Mouse (Mus musculus) CH12F3 (cell line): Measurements from ENCODE around the gene Acsl5.

Experiments used
- in situ Hi-C: fragments of 300-500 bp; cut with MboI; formaldehyde crosslinking; loops from 2 replicates; pipeline ENCODE4 v1.14.3; 2020; ENCODE audit warnings: low sequenced_read_pairs

Acsl5 gene

GRCm38 (mm10) chr19:55251383-55252124 lies at the start of gene Acsl5:
TSS of gene Acsl5 (plus strand) at chr19:55251938.
- in situ Hi-C loops: no loop called here

GRCm38 (mm10) chr19:55206482-55207138 lies 45.1 kb upstream of the Acsl5 start:
- in situ Hi-C loops: loop anchor here (10.0 kb wide), 1 partner anchor 142 kb away; no protein-coding TSS in a partner anchor

DNA sequence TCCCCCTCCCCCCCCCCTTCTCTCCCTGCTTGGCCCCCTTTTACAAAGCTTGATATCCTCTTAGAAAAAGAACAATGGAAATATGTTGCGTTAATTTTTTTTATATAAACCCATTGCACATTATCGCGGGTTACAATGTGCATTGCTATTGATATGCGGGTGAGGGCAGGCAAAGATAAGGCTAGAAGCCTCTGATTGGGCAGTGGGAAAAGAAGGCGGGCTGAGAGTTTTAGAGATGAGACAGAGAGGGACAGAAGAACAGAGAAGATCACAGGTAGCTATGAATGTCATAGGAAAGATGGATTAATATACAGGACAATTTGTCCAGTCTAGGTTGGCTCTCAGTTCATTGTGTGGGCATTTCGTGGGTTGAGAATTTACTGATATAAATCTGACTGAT lies 44.5 kb upstream of the Acsl5 start:
- in situ Hi-C loops: loop anchor here (10.0 kb wide), 1 partner anchor 142 kb away; no protein-coding TSS in a partner anchor

DNA sequence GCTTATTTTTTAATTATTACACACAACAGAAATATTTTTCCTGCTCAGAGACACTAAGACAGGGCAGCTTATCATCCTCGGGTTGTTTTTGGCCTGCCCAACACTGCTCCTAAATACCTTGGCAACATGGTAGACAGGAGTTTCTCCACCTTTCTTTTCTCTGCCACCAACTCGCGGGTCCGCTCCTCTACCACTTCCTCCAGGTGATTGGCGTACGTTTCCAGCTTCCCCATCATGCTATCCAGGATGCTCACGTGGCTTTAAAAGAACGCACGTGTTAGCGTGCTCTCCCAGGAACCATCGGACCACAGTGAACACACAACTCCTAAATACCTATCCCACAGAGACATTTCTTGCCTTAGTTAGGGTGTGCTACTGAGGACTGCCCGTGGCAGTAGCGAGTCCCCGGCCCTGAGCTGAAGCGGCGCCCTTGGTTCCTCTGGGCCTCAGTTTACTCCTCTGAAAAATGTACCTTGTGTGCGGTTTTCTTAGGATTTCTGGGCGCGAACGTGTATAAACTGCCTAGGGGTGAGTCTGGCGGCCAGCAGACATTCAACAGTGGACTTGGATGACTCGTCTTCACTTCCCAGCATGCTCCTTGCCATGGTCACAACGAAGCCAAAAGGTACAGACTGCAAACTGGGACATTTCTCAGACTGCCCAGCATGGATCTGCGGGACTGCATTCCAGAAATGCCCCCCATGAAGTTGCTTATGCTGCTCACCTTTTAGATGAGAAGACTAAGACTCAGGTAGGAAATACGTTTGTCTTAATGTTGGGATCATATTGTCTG lies 43.8 kb upstream of the Acsl5 start:
- in situ Hi-C loops: loop anchor here (10.0 kb wide), 1 partner anchor 143 kb away; no protein-coding TSS in a partner anchor

DNA sequence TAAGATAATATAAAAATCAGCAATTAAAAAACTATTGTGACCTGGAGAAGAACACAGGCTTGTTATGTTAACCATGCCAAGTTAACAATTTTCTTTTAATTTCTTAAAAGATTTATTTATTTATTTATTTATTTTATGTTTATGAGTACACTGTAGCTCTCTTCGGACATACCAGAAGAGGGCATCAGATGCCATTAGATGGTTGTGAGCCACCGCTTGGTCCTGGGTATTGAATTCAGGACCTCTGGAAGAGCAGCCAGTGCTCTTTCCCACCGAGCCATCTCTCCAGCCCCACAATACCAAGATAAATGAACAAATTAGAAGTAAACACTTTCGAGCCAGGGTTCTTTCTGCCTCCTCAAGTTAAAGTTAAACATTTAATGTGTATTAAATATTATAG lies 43.1 kb upstream of the Acsl5 start:
- in situ Hi-C loops: loop anchor here (10.0 kb wide), 1 partner anchor 144 kb away; no protein-coding TSS in a partner anchor

DNA sequence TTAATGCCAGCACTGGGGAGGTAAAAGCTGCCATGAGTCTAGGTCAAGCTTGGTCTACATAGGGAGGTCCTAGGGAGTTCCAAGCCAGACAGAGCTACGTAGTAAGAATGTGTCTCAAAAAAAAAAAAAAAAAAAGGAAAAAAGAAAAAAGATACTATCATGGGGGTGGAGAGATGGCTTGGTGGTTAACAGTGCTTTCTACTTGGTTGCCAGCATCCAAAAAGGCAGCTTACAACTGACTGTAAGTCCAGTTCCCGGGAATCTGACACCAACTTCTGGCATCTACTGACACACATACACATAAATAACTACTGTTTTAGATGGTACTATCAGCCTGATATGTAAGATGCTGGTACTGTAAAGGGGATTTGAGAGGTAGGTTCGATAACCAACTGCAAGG lies 42.7 kb upstream of the Acsl5 start:
- in situ Hi-C loops: loop anchor here (10.0 kb wide), 1 partner anchor 144 kb away; no protein-coding TSS in a partner anchor

DNA sequence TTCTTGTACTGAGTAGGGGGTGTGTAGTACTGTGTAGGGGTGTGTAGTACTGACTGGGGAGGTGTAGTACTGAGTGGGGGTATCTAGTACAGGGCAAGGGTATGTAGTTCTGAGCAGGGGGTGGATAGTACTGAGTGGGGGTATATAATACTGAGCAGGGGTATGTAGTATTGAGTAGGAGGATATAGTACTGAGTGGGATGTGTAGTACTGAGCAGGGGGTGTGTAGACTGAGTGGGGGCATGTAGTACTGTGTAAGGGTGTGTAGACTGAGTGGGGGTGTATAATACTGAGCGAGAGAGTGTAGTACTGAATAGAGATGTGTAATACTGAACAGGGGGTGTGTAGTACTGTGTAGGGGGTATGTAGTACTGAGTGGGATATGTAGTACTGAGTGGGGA lies 40.0 kb upstream of the Acsl5 start:
- in situ Hi-C loops: no loop called here

DNA sequence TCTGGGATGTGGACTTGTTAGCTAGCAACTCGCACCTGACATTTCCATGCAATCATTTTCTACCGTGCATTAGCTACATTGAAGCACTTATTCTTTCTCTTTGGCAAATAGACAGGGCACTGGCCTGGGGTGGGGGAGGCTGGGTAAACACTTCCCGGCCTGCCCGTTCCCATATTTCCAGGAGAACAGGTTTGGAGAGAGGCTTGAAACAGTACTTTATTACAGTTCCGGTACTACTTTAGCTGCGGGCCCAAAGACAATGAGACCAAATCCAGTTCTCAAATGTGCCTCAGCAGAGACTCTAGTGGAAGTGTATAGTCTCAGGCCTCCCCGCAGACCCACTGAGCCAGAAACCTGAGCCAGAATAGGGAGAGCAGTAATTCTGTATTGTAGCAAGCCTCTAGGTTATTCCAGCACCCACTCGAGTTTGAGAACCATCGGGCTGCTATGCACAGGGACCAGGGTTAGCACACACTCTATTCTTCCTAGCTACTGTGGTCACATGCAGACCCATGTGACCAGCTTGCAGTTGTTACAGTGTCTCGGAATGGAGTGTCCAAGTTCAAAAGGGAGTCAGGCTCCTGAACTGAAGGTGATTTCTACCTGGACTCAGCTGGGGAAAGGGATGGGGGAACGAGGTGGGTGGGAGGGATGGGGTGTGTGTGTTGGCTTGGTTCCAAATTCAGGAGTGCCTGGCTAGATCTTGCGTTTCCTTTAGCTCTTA lies 38.0 kb upstream of the Acsl5 start:
- in situ Hi-C loops: no loop called here

GRCm38 (mm10) chr19:55216876-55217275 lies 34.9 kb upstream of the Acsl5 start:
- in situ Hi-C loops: no loop called here

GRCm38 (mm10) chr19:55217365-55217764 lies 34.4 kb upstream of the Acsl5 start:
- in situ Hi-C loops: no loop called here

DNA sequence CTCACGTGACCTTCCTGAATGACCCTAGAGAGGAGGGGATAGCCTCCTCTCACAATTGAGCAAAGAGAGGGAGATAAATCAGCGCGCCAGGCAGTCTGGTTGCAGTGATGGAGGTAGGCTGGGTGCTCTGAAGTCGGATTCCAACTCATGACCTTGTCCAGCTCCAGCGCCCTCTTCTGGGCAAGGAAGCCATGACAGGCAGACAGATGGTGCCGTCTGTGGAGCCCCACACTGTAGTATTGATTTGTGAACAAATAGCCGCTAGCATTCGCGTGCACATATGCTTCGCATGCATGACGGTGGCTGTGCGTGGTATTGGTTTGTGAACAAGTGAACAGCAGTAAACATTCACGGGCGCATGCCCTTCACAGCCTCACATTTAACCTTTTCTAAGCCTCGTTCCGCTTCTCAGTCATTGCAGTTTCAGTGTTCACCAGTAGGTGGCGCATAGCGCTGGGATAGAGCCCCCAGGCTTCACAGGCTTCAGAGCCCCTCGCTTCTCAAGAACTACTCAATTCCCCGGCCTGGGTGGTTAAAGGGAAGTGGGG lies 33.5 kb upstream of the Acsl5 start:
- in situ Hi-C loops: no loop called here

GRCm38 (mm10) chr19:55218741-55219221 lies 33.0 kb upstream of the Acsl5 start:
- in situ Hi-C loops: no loop called here

DNA sequence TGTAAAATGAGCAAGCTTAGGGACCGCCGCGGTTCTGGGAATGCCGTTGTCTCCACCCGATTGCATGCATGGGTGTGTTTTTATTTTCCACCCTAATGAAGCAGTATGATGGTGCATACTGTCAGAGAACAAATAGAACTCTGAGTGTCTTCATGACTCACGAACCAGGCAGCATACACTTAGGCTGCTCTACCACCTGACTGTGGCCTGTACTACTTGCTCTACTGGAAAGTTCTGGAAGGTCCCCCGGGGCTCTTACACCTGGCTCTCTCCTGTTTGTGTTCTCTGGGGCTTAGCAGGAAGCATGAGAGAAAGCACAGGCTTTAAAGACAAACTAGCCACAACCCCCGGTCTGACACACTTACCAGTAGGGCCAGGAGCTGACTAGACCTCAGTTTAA lies 32.4 kb upstream of the Acsl5 start:
- in situ Hi-C loops: no loop called here

- in situ Hi-C loops: no loop called here
Measured at GRCm38 (mm10) chr19:55221208-55221607, 30.5 kb upstream of the Acsl5 start.

GRCm38 (mm10) chr19:55222268-55222667 lies 29.5 kb upstream of the Acsl5 start:
- in situ Hi-C loops: no loop called here

GRCm38 (mm10) chr19:55226621-55227020 lies 25.1 kb upstream of the Acsl5 start:
- in situ Hi-C loops: no loop called here

DNA sequence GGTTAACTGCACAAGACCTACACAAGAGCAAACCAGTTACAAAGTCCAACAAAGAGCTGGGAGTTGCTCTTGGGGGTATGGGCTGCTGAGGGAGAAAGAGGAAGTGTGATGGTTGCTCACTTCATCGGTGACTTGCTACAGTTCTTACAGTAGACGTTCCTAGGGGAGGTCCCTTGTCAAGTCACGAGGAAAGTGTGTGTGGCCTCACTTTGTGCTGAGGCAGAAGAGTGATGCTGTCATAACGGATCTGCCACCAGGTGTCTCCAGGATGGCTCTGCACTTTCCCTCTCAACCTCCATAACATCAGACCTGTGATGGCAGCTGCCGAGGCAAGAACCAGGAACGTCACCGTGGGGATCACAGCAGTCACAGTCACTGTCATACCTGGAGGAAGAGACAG lies 24.6 kb upstream of the Acsl5 start:
- in situ Hi-C loops: no loop called here

- in situ Hi-C loops: no loop called here
Measured at GRCm38 (mm10) chr19:55231081-55231480, 20.7 kb upstream of the Acsl5 start.

- in situ Hi-C loops: no loop called here
Measured at GRCm38 (mm10) chr19:55232136-55232535, 19.6 kb upstream of the Acsl5 start.

DNA sequence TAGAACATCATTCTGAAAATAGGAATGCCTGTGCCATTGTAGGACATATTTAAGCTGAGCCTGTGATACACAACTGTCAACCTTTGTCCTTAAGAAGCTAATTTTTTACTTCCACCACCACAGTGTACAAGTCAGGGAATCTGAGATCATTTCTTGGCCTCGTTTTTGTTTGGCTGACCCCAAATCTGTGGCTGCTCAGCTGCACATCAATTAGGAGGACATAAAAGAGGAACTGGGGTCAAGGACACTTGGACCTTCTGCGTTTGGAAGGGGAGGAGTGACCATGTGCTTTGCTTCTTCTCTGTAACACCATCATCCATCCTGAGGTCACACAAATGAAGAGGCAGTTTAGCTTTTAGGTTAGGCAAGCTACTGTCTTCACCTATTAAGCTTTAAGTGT lies 15.7 kb upstream of the Acsl5 start:
- in situ Hi-C loops: no loop called here
